Mouse (Mus musculus) adrenal gland, postnatal 0 days (tissue): ENCODE measurements around the gene Npc1l1. TPM values are rescaled to one million over a fixed set of nuclear protein-coding genes. Genes with fewer than 3 reads are reported as not detected.

Experiments used
- polyA plus RNA-seq: library from polyadenylated mRNA; unstranded; fragments of >200 nt; fragmentation: Nextera tagmentation; extraction: Ambion mirVana; gene quantifications from 2 replicates; pipeline ENCODE4 v1.2.1, GENCODE M21; 2015

The Npc1l1 gene
- 0.39 TPM in 1 of 2 replicates, not detected in the other for polyA plus RNA-seq

DNA sequence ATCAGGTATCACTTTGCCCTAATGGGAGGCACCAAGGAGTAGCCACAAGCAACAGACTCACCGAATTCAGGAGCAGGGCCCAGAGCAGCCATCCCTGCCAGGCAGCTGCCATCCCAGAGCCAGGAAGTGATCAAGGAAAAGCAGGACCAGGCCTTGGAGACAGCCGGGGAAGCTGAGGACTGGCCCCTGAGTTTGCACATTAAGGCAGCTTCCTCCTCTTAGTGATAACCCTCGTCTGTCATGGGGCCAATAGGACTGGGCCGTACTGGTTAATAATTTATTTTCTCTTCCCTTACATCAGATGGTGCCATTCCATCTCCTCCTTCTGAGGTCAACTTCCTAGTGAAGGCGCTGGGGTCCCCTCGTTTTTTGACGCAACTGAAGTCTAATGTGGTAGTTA is at the start of gene Npc1l1:
Npc1l1 (minus strand) TSS at position 132 of the 400 bp plus-strand sequence.

DNA sequence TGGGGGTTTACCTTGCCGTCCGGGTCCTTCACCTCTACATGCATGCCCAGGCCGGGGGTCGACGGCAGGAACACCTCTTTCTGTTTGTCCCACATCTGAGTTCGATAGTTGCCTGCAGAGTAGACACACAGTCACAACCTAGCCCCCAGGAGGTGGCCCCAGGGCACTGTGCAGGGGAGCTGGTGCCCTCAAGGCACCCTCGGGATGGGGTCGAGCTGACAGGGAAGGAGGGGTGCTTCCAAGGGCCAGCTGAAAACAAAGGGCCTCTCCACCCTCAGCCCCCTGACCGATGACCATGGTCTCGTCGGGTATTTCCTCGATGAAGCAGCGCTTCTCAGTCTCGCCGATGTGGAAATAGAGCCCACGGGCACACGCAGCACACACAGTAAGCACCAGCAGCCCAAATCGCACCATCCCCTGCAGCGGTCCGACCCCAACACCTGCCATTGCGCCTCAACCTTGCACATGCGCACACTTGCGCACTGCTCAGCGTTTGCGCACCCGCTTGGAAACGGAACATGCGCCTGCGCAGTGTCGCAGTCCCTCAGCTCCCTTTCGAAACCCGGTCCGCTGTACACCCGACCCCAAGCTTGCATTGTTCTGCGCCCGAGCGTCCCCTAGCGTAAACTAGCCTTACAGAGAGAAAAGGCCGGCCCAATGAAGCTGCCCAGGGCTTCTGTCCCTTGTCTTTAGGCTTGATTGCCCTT is 44.6 kb upstream of the Npc1l1 start, which contains the start of gene Tmed4:
Tmed4 (minus strand) TSS at position 484 of the 707 bp plus-strand sequence.

DNA sequence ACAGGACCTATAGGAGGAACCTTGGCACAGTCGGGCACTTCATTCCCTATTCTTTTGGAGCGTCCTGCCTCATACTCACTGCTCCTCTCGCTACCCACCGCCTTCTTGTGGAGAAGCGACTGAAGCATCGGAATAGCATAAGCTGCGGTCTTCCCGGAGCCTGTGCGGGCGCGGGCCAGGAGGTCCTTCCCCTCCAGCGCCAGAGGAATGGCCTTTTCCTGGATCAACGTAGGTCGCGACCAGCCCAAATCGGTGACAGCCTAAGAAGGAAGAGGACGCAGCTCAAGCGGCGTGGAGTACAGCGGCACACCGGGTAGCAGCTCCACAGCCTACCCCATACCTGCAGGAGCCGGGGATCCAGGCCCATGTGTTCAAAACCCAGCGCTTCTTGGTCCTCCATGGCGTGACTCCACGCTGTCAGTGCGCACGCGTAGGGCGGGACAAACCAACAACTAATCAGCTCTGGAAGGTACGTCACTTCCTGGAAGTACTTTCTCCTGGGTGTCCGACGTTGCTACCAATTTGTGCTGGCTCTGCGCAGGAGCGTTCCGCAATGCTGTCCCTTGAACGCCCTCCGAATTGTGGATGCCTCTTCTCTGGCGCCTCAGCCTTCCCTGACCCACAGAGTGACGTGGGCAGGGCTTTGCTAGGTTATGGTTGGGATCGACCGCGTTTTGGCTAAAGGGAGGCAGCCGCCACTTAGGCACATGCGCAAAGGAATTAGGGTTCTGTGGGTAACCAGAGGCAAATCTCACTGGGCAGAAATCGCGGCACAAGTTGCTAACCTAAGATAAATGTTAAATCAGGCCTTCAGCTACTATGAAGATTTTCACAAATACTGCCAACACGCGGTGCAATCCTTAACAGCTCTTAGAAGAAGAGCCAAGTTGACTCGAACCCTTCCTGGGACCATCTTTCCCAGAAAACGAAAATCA is 37.6 kb upstream of the Npc1l1 start, which contains the start of gene Ddx56:
Ddx56 (minus strand) TSS at position 453 of the 935 bp plus-strand sequence.

DNA sequence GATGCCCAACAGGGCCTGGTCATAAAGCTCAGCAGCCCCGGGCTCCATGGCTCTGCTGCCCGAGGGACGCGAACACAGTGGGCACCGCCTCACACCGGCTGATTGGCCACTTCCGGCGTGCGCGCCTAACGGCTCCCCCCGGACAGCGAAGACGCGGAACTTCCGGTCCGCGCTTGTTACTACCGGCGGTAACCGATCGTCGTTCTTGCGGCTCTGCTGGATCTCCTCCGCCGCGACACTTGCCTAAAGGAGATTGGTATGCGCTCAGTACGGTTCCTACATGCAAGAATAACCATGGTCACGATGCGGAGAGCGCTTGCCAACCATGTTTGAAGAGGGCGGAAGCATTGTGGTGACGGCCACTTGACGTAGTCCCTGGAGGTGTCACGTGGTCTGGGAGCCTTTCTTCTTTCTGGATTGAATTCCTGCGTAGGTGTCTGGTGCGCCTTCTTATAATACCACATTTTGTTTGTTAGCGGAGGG is 29.8 kb downstream of the Npc1l1 start, which contains the start of gene Nudcd3:
Nudcd3 (minus strand) TSS at position 329 of the 483 bp plus-strand sequence.

DNA sequence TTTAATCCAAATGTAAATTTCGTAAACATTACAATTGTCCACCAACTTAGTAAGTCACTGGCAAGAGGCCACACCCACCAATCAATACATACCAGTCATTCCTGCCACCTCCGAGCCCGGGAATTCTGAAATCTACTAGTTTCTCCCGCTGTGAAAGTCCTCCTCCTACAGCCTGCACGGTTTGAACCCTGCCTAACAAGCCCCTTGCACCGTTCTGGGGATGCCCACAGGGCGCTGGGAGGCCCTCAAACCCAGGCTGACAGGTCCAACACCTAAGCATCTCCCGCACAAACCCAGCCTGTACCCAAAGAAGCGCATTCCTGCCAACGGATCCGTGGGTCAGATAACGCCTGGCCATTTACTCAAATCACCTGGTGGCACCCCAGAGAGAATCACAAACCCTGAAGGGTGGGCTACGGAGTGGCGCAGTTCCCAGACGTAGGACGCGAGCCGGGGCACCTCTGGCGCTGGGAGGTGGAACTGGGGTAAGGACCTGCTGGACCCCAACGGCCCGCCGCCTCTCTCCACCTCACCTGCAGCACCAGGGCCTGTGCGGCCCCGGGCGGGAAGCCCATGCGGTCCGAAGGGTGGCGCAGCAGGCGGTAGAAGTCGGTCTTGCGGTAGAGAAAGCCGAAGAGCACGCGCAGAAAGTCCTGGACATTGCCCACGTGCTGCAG is 30.4 kb downstream of the Npc1l1 start, which contains the start of gene A730071L15Rik:
A730071L15Rik (plus strand) TSS at position 620 of the 677 bp plus-strand sequence.

Other genes with a start within 250 kb of the Npc1l1 start
- 9.7 and 10.8 TPM in 2 replicates for gene Camk2b, start 163.8 kb downstream of the Npc1l1 start, polyA plus RNA-seq
- gene A730071L15Rik, start 30.1 kb downstream of the Npc1l1 start, polyA plus RNA-seq: 0.40 and 0.47 TPM in 2 replicates
- 23.1 and 26.0 TPM in 2 replicates for gene Nudcd3, start 29.7 kb downstream of the Npc1l1 start, polyA plus RNA-seq
- gene Ddx56, start 37.6 kb upstream of the Npc1l1 start, polyA plus RNA-seq: 45.9 and 67.8 TPM in 2 replicates
- 109 and 133 TPM in 2 replicates for gene Tmed4, start 44.7 kb upstream of the Npc1l1 start, polyA plus RNA-seq
- 66.6 and 113 TPM in 2 replicates for gene Ogdh, start 61.5 kb upstream of the Npc1l1 start, polyA plus RNA-seq
- gene Zmiz2, start 158.9 kb upstream of the Npc1l1 start, polyA plus RNA-seq: 6.6 and 9.3 TPM in 2 replicates
- 5,985 and 7,192 TPM in 2 replicates for gene Ppia, start 185.3 kb upstream of the Npc1l1 start, polyA plus RNA-seq
- 261 and 304 TPM in 2 replicates for gene H2afv, start 214.3 kb upstream of the Npc1l1 start, polyA plus RNA-seq
- gene Purb, start 245.8 kb upstream of the Npc1l1 start, polyA plus RNA-seq: 10.9 and 13.8 TPM in 2 replicates